Comparison of ENCODE assay signal across 25 mouse cellular contexts in genomic region chr8:99327559-99327958, GRCm38 (mm10).
DNase-seq lines count a peak whose midpoint lies in the region; ATAC-seq and TF ChIP-seq lines count a peak whose summit lies in the region.
"Had no signal": no experiment of that assay in that cellular context is flagged by ENCODE, and none has a peak within 500 bp of the region (broad histone marks: within the 10 kb centered on the region; RNA-seq: fewer than 3 reads in every experiment).

No protein-coding gene starts in this region.

- no peak overlapping the region for H3K4me3 ChIP-seq in cortical plate, adult 2 months (ENCODE audit: insufficient read depth, low read length)
- H3K4me3 ChIP-seq in neural tube, embryonic 15.5 days (replicated peaks) = no peak overlapping the region
- H3K4me3 ChIP-seq: forebrain, embryonic 10.5 days; forebrain, embryonic 13.5 days; gastrocnemius, adult 2 months; hindbrain, embryonic 12.5 days; hindbrain, embryonic 15.5 days had no signal

- peaks cover 3% of the 10 kb centered on the region; the same call in 1 of the 2 replicates for H3K4me1 ChIP-seq in cortical plate, adult 2 months (ENCODE audit: control insufficient read depth, insufficient read depth, low read length)
- no peaks in the 10 kb centered on the region for H3K4me1 ChIP-seq in neural tube, embryonic 15.5 days
- H3K4me1 ChIP-seq: forebrain, embryonic 10.5 days; forebrain, embryonic 13.5 days; hindbrain, embryonic 12.5 days; hindbrain, embryonic 15.5 days had no signal

- peak; percentile 9 to 43 for DNase-seq in frontal cortex, postnatal 36 days (ENCODE audit: low spot score in 2 of 2)
- no peak for DNase-seq in frontal cortex, postnatal 10 days (ENCODE audit: low spot score in 2 of 2)
- peak; percentile 9 to 32 for DNase-seq in left cerebral cortex, adult 9 months (ENCODE audit: low spot score in 2 of 2)
- no peak for DNase-seq in left cerebral cortex, postnatal 36 days (ENCODE audit: low spot score in 2 of 2)
- peak; percentile 35 for DNase-seq in right cerebral cortex, adult 18-20 months
- DNase-seq in right cerebral cortex, postnatal 4 days = no peak
- DNase-seq: adrenal gland, postnatal 14 days; B cell, adult 2 months; cerebellum, adult 11-12 months; cerebellum, adult 8-10 months; cerebellum, postnatal 10 days; cerebellum, postnatal 36 days; gastrocnemius, adult 2 months; gastrocnemius, postnatal 14 days had no signal

- no peak for TF ChIP-seq CTCF in cortical plate, adult 2 months (IDR thresholded peaks at IDR 0.05; ENCODE audit: extremely low read depth, insufficient read depth, low read length)

- H3K27me3 ChIP-seq in neural tube, embryonic 15.5 days (replicated peaks) = no peaks in the 10 kb centered on the region
- H3K27me3 ChIP-seq: CH12.LX; forebrain, embryonic 13.5 days; hindbrain, embryonic 12.5 days; hindbrain, embryonic 15.5 days; Patski had no signal

- peak overlapping the region; percentile 78 for H3K27ac ChIP-seq in cortical plate, adult 2 months (ENCODE audit: insufficient read depth, low read length)
- H3K27ac ChIP-seq in neural tube, embryonic 15.5 days (replicated peaks) = no peak overlapping the region
- H3K27ac ChIP-seq: forebrain, embryonic 10.5 days; forebrain, embryonic 13.5 days; gastrocnemius, adult 2 months; hindbrain, embryonic 12.5 days; hindbrain, embryonic 15.5 days had no signal

- H3K4me2 ChIP-seq in neural tube, embryonic 15.5 days = no peak overlapping the region
- H3K4me2 ChIP-seq: forebrain, embryonic 13.5 days; heart, embryonic 11.5 days; hindbrain, embryonic 12.5 days; hindbrain, embryonic 15.5 days had no signal

- no peaks in the 10 kb centered on the region for H3K9me3 ChIP-seq in neural tube, embryonic 15.5 days (replicated peaks)
- H3K9me3 ChIP-seq: forebrain, embryonic 10.5 days; forebrain, embryonic 13.5 days; hindbrain, embryonic 12.5 days; hindbrain, embryonic 15.5 days had no signal

- no peak overlapping the region for H3K9ac ChIP-seq in neural tube, embryonic 15.5 days (replicated peaks)
- H3K9ac ChIP-seq: forebrain, embryonic 13.5 days; hindbrain, embryonic 12.5 days; hindbrain, embryonic 15.5 days had no signal

- no peaks in the 10 kb centered on the region for H3K36me3 ChIP-seq in neural tube, embryonic 15.5 days
- H3K36me3 ChIP-seq: forebrain, embryonic 10.5 days; G1E; hindbrain, embryonic 12.5 days; hindbrain, embryonic 15.5 days had no signal

- WGBS in neural tube, embryonic 15.5 days = 87% methylated on average over 5 of the region's 5 CpGs

- TF ChIP-seq POLR2A in cortical plate, adult 2 months (IDR thresholded peaks at IDR 0.05; ENCODE audit: extremely low read depth, insufficient read depth, low read length) = no peak

- intact Hi-C loops in left cerebral cortex, postnatal 36 days (cut with DNase I) = no loop called here

- no peak for ATAC-seq in neural tube, embryonic 15.5 days (ENCODE audit: low FRiP score)
- ATAC-seq: forebrain, embryonic 13.5 days; forebrain, embryonic 16.5 days; Patski had no signal

Comparison
In these comparisons a context has a peak if more than half of its experiments do, and no peak if none do; other contexts are left out.
1. DNase-seq: peak in frontal cortex, postnatal 36 days (2 of 2), left cerebral cortex, adult 9 months (2 of 2) and right cerebral cortex, adult 18-20 months (single experiment); none in frontal cortex, postnatal 10 days (0 of 2), left cerebral cortex, postnatal 36 days (0 of 2) and right cerebral cortex, postnatal 4 days (single experiment).